Mouse (Mus musculus) intestine, postnatal 0 days (tissue): ENCODE data around the gene Ablim1. TPM values are rescaled to one million over a fixed set of nuclear protein-coding genes. Genes with fewer than 3 reads are reported as not detected.

Experiments
- ATAC-seq: fragments of 200-750 bp; cut with Nextera tagmentation; 2 replicates; pipeline ENCODE4 v1.8.0; 2017; ENCODE audit warnings: mild to moderate bottlenecking, moderate TSS enrichment, moderate library complexity
- H3K27ac ChIP-seq: fragments of 300-500 bp; sonication (generic); 2 replicates; pipeline ENCODE4 v1.5.1; 2014; ENCODE audit warnings: mild to moderate bottlenecking, low read depth, low read length, moderate library complexity
- H3K27me3 ChIP-seq: fragments of 300-500 bp; sonication (generic); replicated peaks from 2 replicates; pipeline ENCODE4 v1.6.1; 2014; ENCODE audit warnings: low read length, mixed read lengths; ENCODE audit not compliant: control insufficient read depth, insufficient read depth
- H3K36me3 ChIP-seq: fragments of 300-500 bp; sonication (generic); 2 replicates; pipeline ENCODE4 v1.6.1; 2014; ENCODE audit warnings: mild to moderate bottlenecking, moderate library complexity; ENCODE audit not compliant: control insufficient read depth, insufficient read depth
- H3K4me1 ChIP-seq: fragments of 300-500 bp; sonication (generic); replicated peaks from 2 replicates; pipeline ENCODE4 v1.6.1; 2014; ENCODE audit warnings: antibody characterized with exemption, low read length, mixed read lengths; ENCODE audit not compliant: control insufficient read depth, insufficient read depth
- H3K4me2 ChIP-seq: fragments of 300-500 bp; sonication (generic); replicated peaks from 2 replicates; pipeline ENCODE4 v1.6.1; 2014; ENCODE audit warnings: low read depth, mild to moderate bottlenecking, moderate library complexity
- H3K4me3 ChIP-seq: fragments of 300-500 bp; sonication (generic); 2 replicates; pipeline ENCODE4 v1.5.1; 2014; ENCODE audit warnings: low read depth, low read length
- H3K9ac ChIP-seq: fragments of 300-500 bp; sonication (generic); 2 replicates; pipeline ENCODE4 v1.6.1; 2014; ENCODE audit warnings: mild to moderate bottlenecking, low read depth, low read length
- H3K9me3 ChIP-seq: fragments of 300-500 bp; sonication (generic); 2 replicates; pipeline ENCODE4 v1.6.1; 2016; ENCODE audit warnings: mixed run types; ENCODE audit not compliant: control insufficient read depth
- CTCF ChIP-seq: sonication (generic); IDR thresholded peaks from 2 replicates; pipeline ENCODE4 v1.5.1; 2016; ENCODE audit warnings: low read depth, mild to moderate bottlenecking, control low read depth, antibody characterized with exemption, moderate library complexity
- WGBS: fragments of 180-500 bp; shearing (Covaris S2); extraction: QIAGEN DNeasy Blood & Tissue Kit; methylation state at CpG from one replicate; pipeline ENCODE4 v1.1.7; 2014; 5-methylcytosine and 5-hydroxymethylcytosine counted together
- polyA plus RNA-seq: library from polyadenylated mRNA; unstranded; fragments of >200 nt; fragmentation: Nextera tagmentation; extraction: Ambion mirVana; gene quantifications from 2 replicates; pipeline ENCODE4 v1.2.1, GENCODE M21; 2015

The Ablim1 gene
- polyA plus RNA-seq, 1 experiment from 2014 or later = 24.4 TPM

DNA sequence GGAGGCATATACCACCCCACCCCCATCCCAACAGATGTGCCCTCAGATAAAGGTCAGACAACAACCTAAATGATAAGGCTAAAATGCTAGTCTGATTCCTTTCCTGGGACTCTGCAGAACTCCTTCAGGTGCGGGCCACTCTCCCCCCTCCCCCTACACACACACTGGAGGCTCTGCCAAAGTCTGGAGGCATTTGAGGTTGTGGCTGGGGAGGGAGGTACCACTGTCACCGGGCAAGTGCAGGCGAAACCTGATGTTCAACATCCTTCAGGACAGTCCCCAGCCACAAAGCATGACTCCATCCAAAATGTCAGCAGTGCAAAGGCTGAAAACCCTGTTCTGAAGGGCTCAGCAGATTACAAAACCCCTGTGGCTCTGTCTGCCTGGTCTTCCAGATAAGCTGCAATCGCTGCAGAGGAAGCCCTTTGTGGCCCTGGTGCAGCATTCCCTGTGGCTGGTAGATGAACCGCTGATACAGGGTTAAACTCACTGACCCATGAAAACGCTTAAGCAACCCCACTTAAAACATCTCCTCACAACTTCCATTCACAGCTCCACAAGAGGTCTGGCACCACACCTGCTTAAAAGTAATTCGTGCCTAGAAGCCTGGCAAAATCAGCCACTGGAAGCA is 197.7 kb downstream of the Ablim1 start:
- Histone ChIP-seq H3K4me3 (peak overlapping the region; percentile 3; the same call in 1 of the 2 replicates), H3K27ac (no peak overlapping the region), H3K4me2 (peak overlapping the region; percentile 57), H3K36me3 (no peaks in the 10 kb centered on the region), H3K9ac (no peak overlapping the region), H3K9me3 (no peaks in the 10 kb centered on the region), H3K27me3 (no peaks in the 10 kb centered on the region), H3K4me1 (no peaks in the 10 kb centered on the region; the same call in 1 of the 2 replicates)
- ATAC-seq = no peak
- no peak for TF ChIP-seq CTCF
- 33% methylated on average over 7 of the region's 7 CpGs for WGBS

DNA sequence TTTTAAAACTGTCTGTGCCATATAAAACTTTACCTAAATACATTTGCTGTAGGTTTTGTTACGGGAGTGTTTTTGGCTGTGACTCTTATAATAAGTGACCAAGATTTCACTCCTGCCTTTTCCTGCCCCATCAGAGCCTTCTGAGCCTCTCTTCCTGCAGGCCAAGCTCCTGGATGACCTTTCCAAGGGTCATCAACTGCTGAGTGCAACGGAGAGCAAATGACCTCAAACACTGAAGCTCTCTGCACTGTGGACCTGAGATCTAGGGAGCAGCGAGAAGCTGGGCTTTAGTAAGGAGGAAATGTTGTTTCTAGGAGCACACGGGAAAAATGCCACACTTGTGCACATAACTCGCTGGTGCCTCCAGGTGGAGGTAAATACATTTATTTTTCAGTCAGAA is 199.0 kb downstream of the Ablim1 start:
- Histone ChIP-seq H3K9me3 (no peaks in the 10 kb centered on the region), H3K4me2 (no peak overlapping the region), H3K27me3 (no peaks in the 10 kb centered on the region), H3K9ac (no peak overlapping the region), H3K27ac (0 out of 2 replicates have a peak overlapping the region, but pooled peaks have one; percentile 41), H3K36me3 (no peaks in the 10 kb centered on the region), H3K4me1 (no peaks in the 10 kb centered on the region; the same call in 1 of the 2 replicates), H3K4me3 (no peak overlapping the region)
- ATAC-seq = no peak
- WGBS = 46% methylated on average over 5 of the region's 5 CpGs
- peak; percentile 42 for TF ChIP-seq CTCF

DNA sequence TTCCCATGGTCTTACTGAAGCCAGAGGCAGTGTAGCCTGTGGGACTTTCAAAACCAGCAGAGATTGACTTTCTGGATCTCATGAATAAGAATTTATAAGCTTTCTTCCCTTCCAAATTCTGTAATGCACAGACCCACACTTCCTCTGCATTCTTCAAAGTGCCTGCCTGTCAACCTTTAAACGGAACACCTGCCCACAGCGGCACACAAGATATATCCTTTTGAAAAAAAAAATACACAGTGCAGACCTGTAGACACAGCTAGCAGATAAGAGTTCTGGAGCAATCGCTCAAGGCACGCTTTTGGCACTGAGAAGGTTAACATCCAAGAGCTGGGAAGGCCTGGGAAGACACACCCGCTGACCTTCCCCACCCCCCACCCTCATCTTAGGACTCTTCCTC is 199.8 kb downstream of the Ablim1 start:
- no peak for ATAC-seq
- Histone ChIP-seq H3K4me3 (no peak overlapping the region), H3K9ac (no peak overlapping the region), H3K27ac (no peak overlapping the region), H3K36me3 (no peaks in the 10 kb centered on the region), H3K4me1 (no peaks in the 10 kb centered on the region; the same call in 1 of the 2 replicates), H3K4me2 (no peak overlapping the region), H3K9me3 (no peaks in the 10 kb centered on the region), H3K27me3 (no peaks in the 10 kb centered on the region)
- no peak for TF ChIP-seq CTCF
- WGBS = 32% methylated on average over 5 of the region's 5 CpGs

DNA sequence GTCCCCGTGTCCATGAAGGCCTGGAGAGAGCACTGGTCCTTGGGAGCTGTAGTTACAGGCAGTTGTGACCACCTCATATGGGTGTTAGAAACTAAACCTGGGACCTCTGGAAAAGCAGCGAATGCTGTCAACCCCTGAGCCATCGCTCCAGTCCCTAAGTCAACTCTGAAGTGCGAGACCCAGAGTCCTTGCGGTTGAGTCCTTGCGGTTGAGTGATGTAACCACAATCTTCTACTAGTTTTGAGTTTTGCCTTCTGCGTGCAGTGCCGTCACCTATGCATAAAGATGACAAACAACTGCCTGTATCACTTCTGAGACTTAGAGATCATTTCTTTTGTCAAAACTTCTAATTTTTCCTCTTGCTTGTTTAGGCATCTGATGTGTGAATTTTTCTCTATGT is 200.7 kb downstream of the Ablim1 start:
- no peak overlapping the region for H3K4me3 ChIP-seq
- no peak overlapping the region for H3K27ac ChIP-seq
- H3K27me3 ChIP-seq = no peaks in the 10 kb centered on the region
- no peak overlapping the region for H3K4me2 ChIP-seq
- H3K36me3 ChIP-seq = no peaks in the 10 kb centered on the region
- no peak overlapping the region for H3K9ac ChIP-seq
- no peaks in the 10 kb centered on the region; the same call in 1 of the 2 replicates for H3K4me1 ChIP-seq
- ATAC-seq = no peak
- WGBS = 94% methylated on average over 8 of the region's 8 CpGs
- H3K9me3 ChIP-seq = no peaks in the 10 kb centered on the region
- no peak for TF ChIP-seq CTCF

DNA sequence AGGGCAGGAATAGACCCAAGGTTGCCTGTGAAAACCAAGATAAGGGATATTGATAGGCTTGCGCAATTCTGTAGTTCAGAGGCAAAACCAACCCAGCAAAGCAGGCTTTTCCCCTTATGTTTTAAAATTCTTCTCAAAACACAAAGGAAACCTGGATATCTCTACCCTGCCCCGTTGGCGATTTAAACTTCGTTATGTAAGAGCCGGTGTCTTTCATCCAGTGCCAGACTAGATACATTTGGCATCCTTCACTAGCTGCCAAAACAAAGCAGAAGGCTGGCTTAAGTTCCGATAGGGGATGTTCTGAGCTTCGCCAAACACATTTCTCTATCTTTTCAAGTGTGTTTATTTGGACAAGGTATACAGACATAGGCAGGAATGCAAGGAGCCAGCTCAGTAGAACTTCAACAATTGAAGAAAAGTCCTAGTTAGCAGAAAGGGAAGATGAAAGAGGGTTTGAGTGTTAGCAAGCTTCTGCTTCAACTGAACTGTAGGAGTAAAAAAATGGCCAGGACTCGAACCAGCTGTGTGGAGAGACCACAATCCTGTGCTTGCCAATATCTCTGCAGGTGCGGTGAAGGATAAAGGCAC is 201.8 kb downstream of the Ablim1 start:
- 12% methylated on average over 9 of the region's 9 CpGs for WGBS
- Histone ChIP-seq H3K9me3 (no peaks in the 10 kb centered on the region), H3K4me2 (no peak overlapping the region), H3K4me3 (no peak overlapping the region), H3K27me3 (no peaks in the 10 kb centered on the region), H3K27ac (no peak overlapping the region), H3K4me1 (no peaks in the 10 kb centered on the region; the same call in 1 of the 2 replicates), H3K9ac (no peak overlapping the region), H3K36me3 (no peaks in the 10 kb centered on the region)
- no peak for TF ChIP-seq CTCF
- peak; percentile 20; the same call in 1 of the 2 replicates for ATAC-seq

DNA sequence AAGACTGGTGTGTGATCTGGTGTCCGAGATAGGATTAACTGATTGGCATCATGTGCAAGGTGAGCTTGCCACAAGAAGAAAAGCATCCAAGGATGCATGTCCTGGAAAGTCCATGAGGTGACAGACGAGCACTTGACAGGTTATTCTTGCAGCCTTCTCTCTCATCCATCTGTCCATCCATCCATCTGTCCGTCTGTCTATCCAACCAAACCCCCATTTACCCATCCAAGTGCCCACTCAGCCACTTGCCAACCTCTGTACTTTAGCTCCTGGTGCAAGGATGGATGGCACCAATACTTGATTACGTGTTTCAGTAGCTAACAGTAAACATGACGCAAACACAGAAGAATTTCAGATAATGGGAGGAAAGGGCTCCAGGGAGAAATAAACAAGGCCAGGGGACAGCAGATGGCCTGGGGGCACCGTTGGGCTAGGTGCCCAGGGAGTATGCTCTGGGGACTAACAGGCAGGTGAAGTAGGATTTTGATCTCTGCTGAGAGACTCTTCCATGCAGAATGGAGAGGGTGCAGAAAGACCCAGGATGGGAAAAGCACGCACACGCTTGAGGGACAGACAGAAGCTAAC is 202.4 kb downstream of the Ablim1 start:
- Histone ChIP-seq H3K9me3 (no peaks in the 10 kb centered on the region), H3K27ac (no peak overlapping the region), H3K9ac (no peak overlapping the region), H3K4me2 (no peak overlapping the region), H3K36me3 (no peaks in the 10 kb centered on the region), H3K4me1 (no peaks in the 10 kb centered on the region; the same call in 1 of the 2 replicates), H3K4me3 (no peak overlapping the region), H3K27me3 (no peaks in the 10 kb centered on the region)
- WGBS = 58% methylated on average over 8 of the region's 8 CpGs
- ATAC-seq = no peak; the same call in 1 of the 2 replicates
- no peak for TF ChIP-seq CTCF
